Mouse (Mus musculus) layer of hippocampus, adult 9-11 months (tissue): ENCODE measurements at regions not wholly inside any gene's neighbourhood (a gene's known extent, or its start where the extent isn't known, plus 50 kb on each side); places are given as distances from the start of the nearest gene placed in this dataset.

Experiments used
- DNase-seq: peaks from one replicate; pipeline ENCODE4 v3.0.0; 2022

- no peak for DNase-seq
These were observed 81.3 kb downstream of the Hsd17b3 start for GRCm38 (mm10) chr13:64007688-64008087.

GRCm38 (mm10) chr13:64002945-64003459 lies 86.0 kb downstream of the Hsd17b3 start:
- DNase-seq: peak; percentile 15

- DNase-seq: no peak
These were observed 88.7 kb downstream of the Hsd17b3 start for GRCm38 (mm10) chr13:64000303-64000702.

- DNase-seq: no peak
These were observed 90.4 kb downstream of the Hsd17b3 start for GRCm38 (mm10) chr13:63998647-63999046.

- no peak for DNase-seq
These were observed 95.1 kb downstream of the Hsd17b3 start for GRCm38 (mm10) chr13:63993857-63994477.

GRCm38 (mm10) chr13:63992989-63993388 lies 96.0 kb downstream of the Hsd17b3 start:
- peak; percentile 21 for DNase-seq

- DNase-seq: peak; percentile 7
These were observed 98.5 kb downstream of the Hsd17b3 start for GRCm38 (mm10) chr13:63990480-63990958.

- DNase-seq: no peak
These were observed 99.3 kb downstream of the Hsd17b3 start for GRCm38 (mm10) chr13:63989769-63990168.

GRCm38 (mm10) chr13:63988263-63988662 lies 100.8 kb downstream of the Hsd17b3 start:
- DNase-seq: no peak

GRCm38 (mm10) chr13:63986681-63987080 lies 102.3 kb downstream of the Hsd17b3 start:
- DNase-seq: no peak

- DNase-seq: no peak
These were observed 103.4 kb downstream of the Hsd17b3 start for GRCm38 (mm10) chr13:63985590-63985989.

GRCm38 (mm10) chr13:63985086-63985485 lies 103.9 kb downstream of the Hsd17b3 start:
- no peak for DNase-seq

GRCm38 (mm10) chr13:63980012-63980691 lies 108.9 kb downstream of the Hsd17b3 start:
- DNase-seq: no peak

GRCm38 (mm10) chr13:63979581-63979980 lies 109.4 kb downstream of the Hsd17b3 start:
- no peak for DNase-seq

GRCm38 (mm10) chr13:63969907-63970306 lies 119.1 kb downstream of the Hsd17b3 start:
- no peak for DNase-seq

GRCm38 (mm10) chr13:63968623-63969022 lies 120.4 kb downstream of the Hsd17b3 start:
- DNase-seq: no peak

- peak; percentile 27 for DNase-seq
These were observed 131.9 kb downstream of the Hsd17b3 start for GRCm38 (mm10) chr13:63957098-63957497.

GRCm38 (mm10) chr13:63954305-63954704 lies 134.7 kb downstream of the Hsd17b3 start:
- DNase-seq: no peak

- DNase-seq: no peak
These were observed 136.9 kb downstream of the Hsd17b3 start for GRCm38 (mm10) chr13:63951922-63952734.

GRCm38 (mm10) chr13:63951136-63951535 lies 136.1 kb downstream of the Ercc6l2 start:
- DNase-seq: no peak
